Mouse (Mus musculus) heart, adult 2 months (tissue): ENCODE data around the gene Trim72. TPM values are rescaled to one million over a fixed set of nuclear protein-coding genes. Genes with fewer than 3 reads are reported as not detected.

Source experiments
- DNase-seq, 2 experiments: peaks; one replicate each; pipeline ENCODE4 v3.0.0; 2021
- H3K27ac ChIP-seq: fragments of 200-600 bp; 2 replicates; pipeline ENCODE4 v1.8.1; 2022
- H3K27me3 ChIP-seq: fragments of 200-500 bp; 2 replicates; pipeline ENCODE4 v1.6.1; 2012; ENCODE audit warnings: mild to moderate bottlenecking, low read length, inconsistent platforms, mixed read lengths; ENCODE audit not compliant: control insufficient read depth, insufficient read depth
- H3K36me3 ChIP-seq: fragments of 200-500 bp; 2 replicates; pipeline ENCODE4 v1.6.1; 2012; ENCODE audit warnings: low read length, inconsistent platforms; ENCODE audit not compliant: control insufficient read depth, insufficient read depth
- H3K4me1 ChIP-seq: fragments of 200-500 bp; 2 replicates; pipeline ENCODE4 v1.6.1; 2011; ENCODE audit warnings: low read length; ENCODE audit not compliant: control insufficient read depth, insufficient read depth
- H3K4me3 ChIP-seq: fragments of 200-600 bp; 2 replicates; pipeline ENCODE4 v1.8.1; 2022
- H3K79me2 ChIP-seq: fragments of 200-500 bp; replicated peaks from 2 replicates; pipeline ENCODE4 v1.6.1; 2012; ENCODE audit warnings: mild to moderate bottlenecking, inconsistent platforms, low read length, moderate library complexity, mixed read lengths; ENCODE audit not compliant: control insufficient read depth, insufficient read depth
- H3K9ac ChIP-seq: fragments of 200-500 bp; 2 replicates; pipeline ENCODE4 v1.6.1; 2012; ENCODE audit warnings: low read depth, mild to moderate bottlenecking, control low read depth, inconsistent platforms, low read length, mixed read lengths
- CTCF ChIP-seq: fragments of 200-600 bp; IDR thresholded peaks from 2 replicates; pipeline ENCODE4 v1.8.1; 2022; ENCODE audit warnings: antibody characterized with exemption, mild to moderate bottlenecking, moderate library complexity
- EP300 ChIP-seq: fragments of 200-500 bp; IDR thresholded peaks from 2 replicates; pipeline ENCODE4 v1.6.1; 2011; ENCODE audit warnings: low read depth, low read length, control low read depth; ENCODE audit not compliant: insufficient read depth
- POLR2A ChIP-seq: fragments of 200-500 bp; IDR thresholded peaks from 2 replicates; pipeline ENCODE4 v1.6.1; 2011; ENCODE audit warnings: mild to moderate bottlenecking, low read depth, low read length, control low read depth; ENCODE audit not compliant: insufficient read depth
- WGBS: fragments of 180-500 bp; shearing (Covaris S2); methylation state at CpG from one replicate; pipeline ENCODE4 v1.1.7; 2018; 5-methylcytosine and 5-hydroxymethylcytosine counted together
- intact Hi-C: fragments of 180-260 bp; cut with DNase I; formaldehyde crosslinking; loops from one replicate; pipeline ENCODE4 v1.15.1; 2025
- polyA plus RNA-seq: library from polyadenylated mRNA; depleted of rRNA; stranded (reverse); fragments of >200 nt; gene quantifications from 2 replicates; pipeline ENCODE4 v1.2.3, GENCODE M21; 2012
- total RNA-seq, 2 experiments: library from RNA; stranded (reverse); gene quantifications; 2 replicates each; pipeline ENCODE4 v1.2.3; 2021

Trim72 gene
- total and polyA plus RNA-seq, 3 experiments = 252 to 303 (median 278) TPM

DNA sequence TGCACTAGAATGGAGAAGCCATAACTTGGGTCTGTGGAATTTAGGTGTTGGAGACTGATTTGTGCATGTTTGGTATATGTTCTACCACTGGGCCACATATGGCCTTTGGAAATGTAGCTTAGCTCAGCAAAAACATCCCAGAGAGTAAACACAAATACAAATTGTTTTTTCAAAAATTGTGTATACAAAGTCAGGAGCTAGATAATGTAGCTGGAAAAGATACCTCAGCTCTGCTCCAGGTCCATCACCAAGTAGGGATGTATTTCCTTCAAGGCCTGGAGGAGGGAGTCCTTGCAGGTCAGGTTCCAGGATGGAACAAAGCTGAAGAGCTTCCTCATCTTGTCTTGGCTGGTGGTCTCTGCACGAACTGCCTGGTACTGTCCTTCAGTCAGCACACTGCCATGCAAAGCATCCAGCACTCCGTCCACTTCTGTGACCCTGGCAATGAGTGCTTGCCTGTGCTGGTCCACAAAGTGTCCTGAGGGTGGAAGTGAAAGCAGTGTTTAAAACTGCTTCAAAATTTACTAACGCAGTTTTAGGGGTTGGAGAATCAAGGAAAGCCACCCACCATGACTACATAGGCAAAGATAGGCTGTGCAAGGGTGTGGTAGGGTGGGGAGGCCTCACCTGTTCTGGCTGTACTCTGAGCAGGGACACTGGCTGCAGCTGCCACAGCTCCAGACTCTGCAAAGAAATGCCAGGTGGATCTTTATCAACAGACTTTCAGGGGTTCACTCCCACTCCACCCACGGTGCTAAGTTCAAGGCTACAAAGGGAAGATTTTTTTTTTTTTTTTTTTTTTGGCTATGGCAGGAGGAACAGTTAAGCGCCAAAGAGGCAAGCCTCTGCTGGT lies 11.0 kb upstream of the Trim72 start:
- Histone ChIP-seq H3K79me2 (no peaks in the 10 kb centered on the region), H3K36me3 (no peaks in the 10 kb centered on the region), H3K4me1 (peaks cover 4% of the 10 kb centered on the region), H3K4me3 (peak overlapping the region; percentile 49), H3K9ac (peak overlapping the region; percentile 24; the same call in 1 of the 2 replicates), H3K27me3 (no peaks in the 10 kb centered on the region), H3K27ac (peak overlapping the region; percentile 41)
- WGBS = 24% methylated on average over 5 of the region's 5 CpGs
- DNase-seq = no peak
- intact Hi-C loops = no loop called here
- TF ChIP-seq EP300 (no peak), CTCF (no peak)

DNA sequence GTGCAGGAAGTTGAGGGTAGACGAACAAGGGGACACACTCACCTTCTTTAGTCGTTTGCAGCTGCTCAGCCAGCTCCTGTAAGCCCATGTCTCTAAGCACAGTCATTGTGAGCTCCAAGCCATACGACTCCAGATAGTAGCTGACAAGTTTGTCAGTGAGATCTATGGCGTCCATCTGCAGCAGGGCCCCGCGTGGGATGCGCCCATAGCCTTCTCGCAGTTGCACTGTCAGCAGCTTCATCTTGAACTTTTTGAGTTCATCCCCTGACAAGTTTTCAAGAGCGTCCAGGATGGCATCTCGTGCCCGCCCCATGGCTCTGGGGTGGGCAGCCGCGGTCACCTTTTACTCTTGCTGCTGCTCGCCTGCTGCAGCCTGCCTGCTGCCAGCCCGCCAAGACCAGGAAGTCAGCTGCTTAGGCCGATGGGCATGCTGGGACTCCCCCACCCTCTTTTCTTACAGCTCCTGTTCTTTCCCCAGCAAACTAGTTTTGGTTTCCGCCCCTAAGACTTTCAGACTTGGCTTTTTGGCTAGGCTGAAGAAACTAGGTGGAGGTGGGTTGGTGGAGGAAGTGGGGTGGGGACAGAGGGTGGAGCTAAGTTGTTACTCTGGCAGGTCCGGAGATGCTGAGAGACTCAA lies 10.3 kb upstream of the Trim72 start, which contains the start of gene Pycard:
Gene Pycard (minus strand): TSS at position 527 of the 637 bp plus-strand sequence.
- H3K4me1 ChIP-seq = peaks cover 4% of the 10 kb centered on the region
- no peaks in the 10 kb centered on the region for H3K79me2 ChIP-seq
- TF ChIP-seq EP300 (no peak), POLR2A (peak; percentile 44; the same call in 1 of the 2 replicates), CTCF (no peak)
- no peaks in the 10 kb centered on the region for H3K27me3 ChIP-seq
- 6% methylated on average over 18 of the region's 18 CpGs for WGBS
- no peaks in the 10 kb centered on the region for H3K36me3 ChIP-seq
- DNase-seq = peak; percentile 67 to 77
- H3K4me3 ChIP-seq = peak within 1 kb of the TSS; percentile 49
- intact Hi-C loops = no loop called here
- peak within 1 kb of the TSS; percentile 41 for H3K27ac ChIP-seq
- peak within 1 kb of the TSS; percentile 39 for H3K9ac ChIP-seq

DNA sequence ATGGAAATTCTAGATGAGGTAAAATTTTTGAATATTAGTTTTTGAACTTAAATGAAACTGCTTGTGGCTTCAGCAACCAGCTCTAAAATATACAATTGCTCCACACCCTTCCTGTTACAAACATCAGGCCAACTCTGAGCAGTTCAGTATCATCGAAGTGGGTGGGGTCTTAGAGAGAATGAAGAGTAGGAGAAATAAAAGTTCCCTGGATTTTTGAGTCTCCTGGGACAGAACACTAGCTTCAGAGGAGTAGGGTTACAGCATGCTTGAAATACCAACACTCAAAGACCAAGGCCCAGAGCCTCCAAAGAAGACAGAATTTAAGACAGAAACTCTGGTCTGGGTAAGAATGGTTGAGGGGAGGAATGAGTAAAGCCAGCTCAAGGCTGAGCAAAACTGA lies 4.3 kb upstream of the Trim72 start:
- 23% methylated on average over 1 of the region's 1 CpGs for WGBS
- intact Hi-C loops = no loop called here
- no peak for DNase-seq

DNA sequence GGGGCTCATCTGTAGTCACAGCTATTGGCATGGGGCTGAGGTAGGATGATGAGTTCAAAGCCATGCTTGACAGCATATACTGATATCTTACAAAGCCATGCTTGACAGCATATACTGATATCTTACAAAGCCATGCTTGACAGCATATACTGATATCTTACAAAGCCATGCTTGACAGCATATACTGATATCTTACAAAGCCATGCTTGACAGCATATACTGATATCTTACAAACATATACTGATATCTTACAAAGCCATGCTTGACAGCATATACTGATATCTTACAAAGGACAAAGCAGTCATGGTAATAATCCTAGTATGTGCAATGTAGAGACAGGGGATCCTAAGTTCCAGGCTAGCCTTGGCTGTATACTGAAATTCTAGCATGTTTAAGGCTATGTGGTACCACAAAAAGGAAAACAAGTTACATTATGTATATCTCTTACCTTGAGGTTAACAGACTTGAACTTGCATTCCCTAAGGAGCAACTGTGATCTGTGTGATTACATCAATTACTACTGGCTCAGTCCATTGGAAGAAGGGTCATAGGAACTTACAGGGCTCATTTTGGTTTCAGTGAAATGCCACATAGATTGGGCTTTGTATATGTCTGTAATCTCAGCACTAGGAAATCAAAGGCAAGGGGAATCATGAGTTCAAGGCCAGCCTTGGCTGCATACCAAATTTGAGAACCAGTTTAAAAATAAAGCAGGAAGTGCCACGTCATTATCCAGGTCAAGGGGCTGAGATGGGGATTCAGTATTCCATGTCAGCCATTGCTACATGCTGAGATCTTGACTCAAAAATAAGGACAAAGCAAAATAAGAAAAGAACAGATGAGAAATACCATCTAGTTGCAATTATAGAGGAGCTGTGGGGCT lies 3.4 kb upstream of the Trim72 start:
- Histone ChIP-seq H3K36me3 (peaks cover 5% of the 10 kb centered on the region; the same call in 1 of the 2 replicates), H3K27ac (peak overlapping the region; percentile 45), H3K4me3 (no peak overlapping the region), H3K9ac (no peak overlapping the region), H3K79me2 (no peaks in the 10 kb centered on the region), H3K4me1 (peaks cover 5% of the 10 kb centered on the region; the same call in 1 of the 2 replicates), H3K27me3 (no peaks in the 10 kb centered on the region)
- no peak for TF ChIP-seq POLR2A
- no peak for DNase-seq
- intact Hi-C loops = no loop called here
- WGBS = 3% methylated on average over 1 of the region's 1 CpGs

More for the DNA sequence above, 4.3 kb upstream of the Trim72 start:
- H3K4me1 ChIP-seq = peaks cover 5% of the 10 kb centered on the region; the same call in 1 of the 2 replicates
- H3K27me3 ChIP-seq = no peaks in the 10 kb centered on the region
- peaks cover 5% of the 10 kb centered on the region; the same call in 1 of the 2 replicates for H3K36me3 ChIP-seq
- H3K27ac ChIP-seq = no peak overlapping the region
- H3K4me3 ChIP-seq = no peak overlapping the region
- TF ChIP-seq POLR2A (no peak), EP300 (no peak), CTCF (no peak)
- H3K9ac ChIP-seq = no peak overlapping the region
- no peaks in the 10 kb centered on the region for H3K79me2 ChIP-seq

DNA sequence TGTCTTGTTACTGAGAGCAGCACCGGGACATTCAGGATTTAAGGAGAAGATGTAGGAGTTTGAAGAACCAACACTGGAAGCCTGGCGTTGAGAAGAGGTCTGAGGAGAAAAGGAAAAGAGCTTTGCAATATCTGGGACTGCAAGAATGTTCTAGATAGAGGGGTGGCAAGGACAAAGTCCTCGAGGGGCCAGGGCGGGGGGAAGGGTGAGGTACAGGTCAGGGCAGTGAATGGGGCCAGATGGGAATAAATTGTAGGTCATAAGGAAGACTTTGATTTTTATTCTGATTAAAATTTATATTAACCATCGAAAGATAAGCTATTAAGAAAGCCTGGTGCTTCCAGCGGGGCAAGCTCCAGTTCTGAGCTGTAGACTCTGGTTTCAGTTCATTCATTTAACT lies 651 bp upstream of the Trim72 start:
- H3K79me2 ChIP-seq = no peaks in the 10 kb centered on the region
- no peak for DNase-seq
- WGBS = 77% methylated on average over 6 of the region's 6 CpGs
- H3K9ac ChIP-seq = no peak overlapping the region
- no peaks in the 10 kb centered on the region for H3K27me3 ChIP-seq
- H3K27ac ChIP-seq = peak overlapping the region; percentile 92
- intact Hi-C loops = no loop called here
- H3K4me1 ChIP-seq = peaks cover 5% of the 10 kb centered on the region; the same call in 1 of the 2 replicates
- TF ChIP-seq CTCF (no peak), EP300 (no peak), POLR2A (no peak)
- no peak overlapping the region for H3K4me3 ChIP-seq
- H3K36me3 ChIP-seq = peaks cover 5% of the 10 kb centered on the region; the same call in 1 of the 2 replicates
